In genomic region chr7:82775090-82775489, GRCm38 (mm10) we compare ENCODE assay signal across 28 mouse cellular contexts.
DNase-seq lines count a peak whose midpoint lies in the region; ATAC-seq and TF ChIP-seq lines count a peak whose summit lies in the region.
"Had no signal": no experiment of that assay in that cellular context is flagged by ENCODE, and none has a peak within 500 bp of the region (broad histone marks: within the 10 kb centered on the region; RNA-seq: fewer than 3 reads in every experiment).

No protein-coding gene starts in this region.

- peaks cover 10% of the 10 kb centered on the region for H3K4me1 ChIP-seq in heart, embryonic 10.5 days
- H3K4me1 ChIP-seq in ES-E14 (ENCODE audit: control insufficient read depth in 2 of 2, insufficient read depth in 2 of 2, low read length in 2 of 2, poor library complexity in 1 of 2) (peaks cover 2 to 7% of the 10 kb centered on the region in 2 experiments; a peak in 1 of 4 replicates), MEL (ENCODE audit: control insufficient read depth in 1 of 2, insufficient read depth in 2 of 2, low read length in 2 of 2) (peaks cover 0 to 4% of the 10 kb centered on the region in 2 experiments; a peak in 1 of 4 replicates)
- peaks cover 26% of the 10 kb centered on the region for H3K4me1 ChIP-seq in limb, embryonic 10.5 days

- ATAC-seq in megakaryocyte, adult 5-6 weeks (ENCODE audit: poor library complexity, severe bottlenecking) = no peak
- ATAC-seq: activated CD4-positive, CD25-positive, alpha-beta regulatory T cell, adult 4 months; forebrain, embryonic 14.5 days; forebrain, embryonic 16.5 days; Patski had no signal

- 90% methylated on average over 3 of the region's 3 CpGs for WGBS in heart, embryonic 10.5 days
- WGBS in limb, embryonic 10.5 days = 95% methylated on average over 3 of the region's 3 CpGs

- peak in 1 of 2 experiments; percentile 58; a peak in 2 of 4 replicates for TF ChIP-seq EP300 in MEL (IDR thresholded peaks at IDR 0.05; ENCODE audit: low read depth in 1 of 2, low read length in 2 of 2)

- H3K4me3 ChIP-seq in heart, embryonic 10.5 days = no peak overlapping the region
- no peak overlapping the region for H3K4me3 ChIP-seq in ES-E14 (ENCODE audit: insufficient read depth in 1 of 2, low read depth in 1 of 2, low read length in 2 of 2, poor library complexity in 1 of 2, severe bottlenecking in 1 of 2)
- H3K4me3 ChIP-seq in MEL (ENCODE audit: control insufficient read depth in 1 of 2, insufficient read depth in 1 of 2, low read depth in 2 of 2, low read length in 2 of 2) = no peak overlapping the region
- no peak overlapping the region for H3K4me3 ChIP-seq in limb, embryonic 10.5 days
- H3K4me3 ChIP-seq: embryonic facial prominence, embryonic 13.5 days; embryonic facial prominence, embryonic 15.5 days; erythroblast, embryonic 14.5 days; forebrain, embryonic 10.5 days; forebrain, embryonic 12.5 days had no signal

- H3K36me3 ChIP-seq in heart, embryonic 10.5 days = 0 out of 2 replicates have a peak, but pooled peaks cover 13% of the 10 kb centered on the region
- H3K36me3 ChIP-seq in ES-E14 (ENCODE audit: control insufficient read depth, insufficient read depth, low read length, poor library complexity, severe bottlenecking) (peaks cover 10% of the 10 kb centered on the region), MEL (ENCODE audit: control insufficient read depth in 1 of 2, insufficient read depth in 2 of 2, low read length in 2 of 2) (peaks cover 0 to 2% of the 10 kb centered on the region in 2 experiments; a peak in 1 of 4 replicates)
- peaks cover 24% of the 10 kb centered on the region for H3K36me3 ChIP-seq in limb, embryonic 10.5 days

- TF ChIP-seq POLR2A in MEL (IDR thresholded peaks at IDR 0.05; ENCODE audit: control insufficient read depth in 1 of 2, insufficient read depth in 1 of 2, low read depth in 1 of 2, low read length in 2 of 2, poor library complexity in 1 of 2) = no peak

- no peaks in the 10 kb centered on the region for H3K79me2 ChIP-seq in MEL (ENCODE audit: control insufficient read depth, insufficient read depth, low read length, poor library complexity)

- peak; percentile 20 for DNase-seq in heart, embryonic 10.5 days (ENCODE audit: low spot score)
- no peak for DNase-seq in heart, postnatal 14 days
- DNase-seq in ES-E14 (ENCODE audit: low read depth, low spot score) (no peak), MEL (ENCODE audit: low read depth, low spot score) (peak; percentile 23)
- no peak for DNase-seq in limb, embryonic 10.5 days (ENCODE audit: low spot score)
- no peak for DNase-seq in right cerebral cortex, postnatal 4 days
- no peak for DNase-seq in urinary bladder, postnatal 10 days (ENCODE audit: low spot score)
- DNase-seq: adrenal gland, adult 8-10 months; adrenal gland, postnatal 14 days; adrenal gland, postnatal 36 days; cerebellum, adult 11 months; cerebellum, adult 18-20 months; cerebellum, adult 8-10 months; cerebellum, adult 9-11 months; cerebellum, postnatal 14 days; cerebellum, postnatal 36 days; embryo, embryonic 11 days had no signal

- TF ChIP-seq CTCF in MEL (IDR thresholded peaks at IDR 0.05 in 2 of 3, conservative IDR thresholded peaks at IDR 0.05 in 1 of 3; ENCODE audit: control insufficient read depth in 1 of 3, insufficient read depth in 1 of 3, low read depth in 2 of 3, low read length in 3 of 3, poor library complexity in 1 of 3, severe bottlenecking in 1 of 3) = no peak

- intact Hi-C loops in heart, postnatal 14 days (cut with DNase I) = no loop called here

- H3K27me3 ChIP-seq in heart, embryonic 10.5 days (ENCODE audit: insufficient read depth, poor library complexity, severe bottlenecking) = no peaks in the 10 kb centered on the region
- no peaks in the 10 kb centered on the region for H3K27me3 ChIP-seq in MEL (ENCODE audit: control insufficient read depth in 1 of 2, insufficient read depth in 2 of 2, low read length in 2 of 2)
- H3K27me3 ChIP-seq in limb, embryonic 10.5 days (ENCODE audit: low read depth, poor library complexity, severe bottlenecking) = no peaks in the 10 kb centered on the region
- H3K27me3 ChIP-seq: embryonic facial prominence, embryonic 13.5 days; embryonic facial prominence, embryonic 15.5 days; forebrain, embryonic 12.5 days; Patski had no signal

- no peak for TF ChIP-seq RAD21 in MEL (IDR thresholded peaks at IDR 0.05; ENCODE audit: low read depth, low read length)

- H3K9ac ChIP-seq in ES-E14 (ENCODE audit: insufficient read depth, low read depth, low read length, poor library complexity, severe bottlenecking) = no peak overlapping the region
- H3K9ac ChIP-seq in MEL (ENCODE audit: control insufficient read depth, low read depth, low read length, poor library complexity, severe bottlenecking) = no peak overlapping the region
- H3K9ac ChIP-seq: embryonic facial prominence, embryonic 13.5 days; embryonic facial prominence, embryonic 15.5 days; forebrain, embryonic 12.5 days had no signal

- no peak overlapping the region for H3K27ac ChIP-seq in heart, embryonic 10.5 days
- no peak overlapping the region for H3K27ac ChIP-seq in ES-E14 (ENCODE audit: insufficient read depth, low read depth, low read length, poor library complexity, severe bottlenecking)
- no peak overlapping the region for H3K27ac ChIP-seq in MEL (ENCODE audit: control insufficient read depth, low read depth, low read length)
- peak overlapping the region; percentile 47 for H3K27ac ChIP-seq in limb, embryonic 10.5 days
- H3K27ac ChIP-seq: embryonic facial prominence, embryonic 13.5 days; embryonic facial prominence, embryonic 15.5 days; forebrain, embryonic 10.5 days; forebrain, embryonic 12.5 days had no signal

- in situ Hi-C loops in ES-E14 (cut with MboI; ENCODE audit: low sequenced_read_pairs in 2 of 2, unreplicated experiment in 2 of 2) = no loop called here

- peaks cover 4% of the 10 kb centered on the region for H3K9me3 ChIP-seq in heart, embryonic 10.5 days
- H3K9me3 ChIP-seq in ES-E14 (ENCODE audit: control insufficient read depth, insufficient read depth, low read depth, low read length) = no peaks in the 10 kb centered on the region
- H3K9me3 ChIP-seq in MEL (replicated peaks; ENCODE audit: insufficient read depth, low read length) = no peaks in the 10 kb centered on the region
- H3K9me3 ChIP-seq in limb, embryonic 10.5 days (replicated peaks) = 0 out of 2 replicates have a peak, but pooled peaks cover 2% of the 10 kb centered on the region
- H3K9me3 ChIP-seq: embryonic facial prominence, embryonic 13.5 days; embryonic facial prominence, embryonic 15.5 days; forebrain, embryonic 12.5 days; G1E had no signal

TF ChIP-seq in ES-E14, 5 proteins besides CTCF, POLR2A, EP300 and RAD21:
- TF ChIP-seq ZC3H11A (IDR thresholded peaks at IDR 0.05; ENCODE audit: borderline replicate concordance, low read depth, low read length) = no peak
- peak; percentile 82 for TF ChIP-seq HCFC1 (IDR thresholded peaks at IDR 0.05; ENCODE audit: borderline replicate concordance, insufficient read depth, low read length)

TF ChIP-seq in MEL, 35 proteins besides CTCF, POLR2A, EP300 and RAD21:
- TF ChIP-seq GATA1 (IDR thresholded peaks at IDR 0.05; ENCODE audit: low read depth, low read length) (peak; percentile 47), MAFK (IDR thresholded peaks at IDR 0.05; ENCODE audit: borderline replicate concordance, low read depth, low read length) (no peak), BHLHE40 (IDR thresholded peaks at IDR 0.05; ENCODE audit: borderline replicate concordance, low read depth, low read length) (no peak), HCFC1 (IDR thresholded peaks at IDR 0.05; ENCODE audit: low read depth, low read length) (peak; percentile 88), TCF12 (IDR thresholded peaks at IDR 0.05; ENCODE audit: low read depth, low read length) (peak; percentile 61; the same call in 1 of the 2 replicates), MXI1 (IDR thresholded peaks at IDR 0.05; ENCODE audit: low read depth, low read length) (0 out of 2 replicates have a peak, but pooled peaks have one; percentile 24), KAT2A (conservative IDR thresholded peaks at IDR 0.05; ENCODE audit: low read depth, low read length) (peak; percentile 66; the same call in 1 of the 2 replicates)

Comparison
In these comparisons a context has a peak if more than half of its experiments do, and no peak if none do; other contexts are left out.
1. DNase-seq: peak in heart, embryonic 10.5 days (single experiment) and MEL (single experiment); none in heart, postnatal 14 days (0 of 2), ES-E14 (single experiment), limb, embryonic 10.5 days (single experiment), right cerebral cortex, postnatal 4 days (single experiment) and urinary bladder, postnatal 10 days (single experiment).